Mouse (Mus musculus): ENCODE data around the gene Pbx1.

Pbx1 gene

GRCm38 (mm10) chr1:168166841-168167240, 265.2 kb downstream of the Pbx1 start:
- no peak for DNase-seq (ENCODE audit: low spot score)

GRCm38 (mm10) chr1:168164945-168165344, 267.1 kb downstream of the Pbx1 start:
- DNase-seq (ENCODE audit: low spot score), result no peak

GRCm38 (mm10) chr1:168163521-168164233, 268.4 kb downstream of the Pbx1 start:
- peak; percentile 19 for DNase-seq (ENCODE audit: low spot score)

GRCm38 (mm10) chr1:168139138-168139682, 292.9 kb downstream of the Pbx1 start:
- no peak for DNase-seq (ENCODE audit: low spot score)

- no peak for DNase-seq (ENCODE audit: low spot score)
Observed at GRCm38 (mm10) chr1:168138669-168139068, 293.4 kb downstream of the Pbx1 start.

GRCm38 (mm10) chr1:168137890-168138289, 294.2 kb downstream of the Pbx1 start:
- DNase-seq (ENCODE audit: low spot score), result no peak

GRCm38 (mm10) chr1:168135545-168135944, 296.5 kb downstream of the Pbx1 start:
- no peak for DNase-seq (ENCODE audit: low spot score)

- no peak for DNase-seq (ENCODE audit: low spot score)
Observed at GRCm38 (mm10) chr1:168133696-168134095, 298.4 kb downstream of the Pbx1 start.

- DNase-seq (ENCODE audit: low spot score), result no peak
Observed at GRCm38 (mm10) chr1:168128004-168128403, 304.1 kb downstream of the Pbx1 start.

- no peak for DNase-seq (ENCODE audit: low spot score)
Observed at GRCm38 (mm10) chr1:168124643-168125490, 307.2 kb downstream of the Pbx1 start.

GRCm38 (mm10) chr1:168118077-168118476, 314.0 kb downstream of the Pbx1 start:
- no peak for DNase-seq (ENCODE audit: low spot score)

- no peak for DNase-seq (ENCODE audit: low spot score)
Observed at GRCm38 (mm10) chr1:168117367-168117766, 314.7 kb downstream of the Pbx1 start.

- no peak for DNase-seq (ENCODE audit: low spot score)
Observed at GRCm38 (mm10) chr1:168109797-168110196, 322.3 kb downstream of the Pbx1 start.

GRCm38 (mm10) chr1:168103821-168104220, 328.2 kb downstream of the Pbx1 start:
- DNase-seq (ENCODE audit: low spot score), result no peak

- no peak for DNase-seq (ENCODE audit: low spot score)
Observed at GRCm38 (mm10) chr1:168101514-168101913, 330.6 kb downstream of the Pbx1 start.

GRCm38 (mm10) chr1:168098806-168099205, 333.3 kb downstream of the Pbx1 start:
- DNase-seq (ENCODE audit: low spot score), result no peak

GRCm38 (mm10) chr1:168094671-168095070, 337.4 kb downstream of the Pbx1 start:
- no peak for DNase-seq (ENCODE audit: low spot score)

GRCm38 (mm10) chr1:168093044-168093443, 339.0 kb downstream of the Pbx1 start:
- no peak for DNase-seq (ENCODE audit: low spot score)

GRCm38 (mm10) chr1:168091627-168092026, 340.4 kb downstream of the Pbx1 start:
- no peak for DNase-seq (ENCODE audit: low spot score)

GRCm38 (mm10) chr1:168088680-168089079, 343.4 kb downstream of the Pbx1 start:
- DNase-seq (ENCODE audit: low spot score), result no peak

- DNase-seq (ENCODE audit: low spot score), result no peak
Observed at GRCm38 (mm10) chr1:168079394-168079767, 352.7 kb downstream of the Pbx1 start.

GRCm38 (mm10) chr1:168078746-168079393, 353.2 kb downstream of the Pbx1 start:
- no peak for DNase-seq (ENCODE audit: low spot score)

- no peak for DNase-seq (ENCODE audit: low spot score)
Observed at GRCm38 (mm10) chr1:168071974-168072373, 360.1 kb downstream of the Pbx1 start.

All from yolk sac, embryonic 10.5 days (tissue).